Mouse (Mus musculus): ENCODE measurements around the gene Rala.
A peak's percentile ranks its signal among the peaks of the same experiment; 100 is the strongest.
"Not testable (repeated sequence)": the region's sequence is repeated elsewhere in the genome, so short reads cannot be mapped to it uniquely, and the experiment has no call there.

Rala gene

GRCm38 (mm10) chr13:17944078-17944917 lies at the start of gene Rala:
Rala (minus strand) TSS chr13:17944239.
- DNase-seq (ENCODE audit: extremely low read depth, insufficient read length, low spot score): peak; percentile 90

- no peak for DNase-seq (ENCODE audit: extremely low read depth, insufficient read length, low spot score)
These were observed 49.4 kb upstream of the Rala start for GRCm38 (mm10) chr13:17993515-17993847.

- DNase-seq (ENCODE audit: extremely low read depth, insufficient read length, low spot score): peak; percentile 86
These were observed 48.9 kb upstream of the Rala start, which contains the start of gene Yae1d1 for GRCm38 (mm10) chr13:17992697-17993514. Yae1d1 (minus strand) TSS chr13:17993349.

GRCm38 (mm10) chr13:17992009-17992408 lies 48.0 kb upstream of the Rala start:
- no peak for DNase-seq (ENCODE audit: extremely low read depth, insufficient read length, low spot score)

- DNase-seq (ENCODE audit: extremely low read depth, insufficient read length, low spot score): peak; percentile 30
These were observed 39.2 kb upstream of the Rala start for GRCm38 (mm10) chr13:17983194-17983593.

GRCm38 (mm10) chr13:17982634-17983033 lies 38.6 kb upstream of the Rala start:
- DNase-seq (ENCODE audit: extremely low read depth, insufficient read length, low spot score): no peak

GRCm38 (mm10) chr13:17976854-17977739 lies 33.1 kb upstream of the Rala start:
- DNase-seq (ENCODE audit: extremely low read depth, insufficient read length, low spot score): no peak

- DNase-seq (ENCODE audit: extremely low read depth, insufficient read length, low spot score): peak; percentile 71
These were observed 31.9 kb upstream of the Rala start for GRCm38 (mm10) chr13:17975891-17976290.

- DNase-seq (ENCODE audit: extremely low read depth, insufficient read length, low spot score): no peak
These were observed 31.4 kb upstream of the Rala start for GRCm38 (mm10) chr13:17975457-17975856.

- DNase-seq (ENCODE audit: extremely low read depth, insufficient read length, low spot score): no peak
These were observed 30.7 kb upstream of the Rala start for GRCm38 (mm10) chr13:17974734-17975133.

GRCm38 (mm10) chr13:17960613-17961012 lies 16.6 kb upstream of the Rala start:
- no peak for DNase-seq (ENCODE audit: extremely low read depth, insufficient read length, low spot score)

- no peak for DNase-seq (ENCODE audit: extremely low read depth, insufficient read length, low spot score)
These were observed 10.2 kb upstream of the Rala start for GRCm38 (mm10) chr13:17954282-17954681.

GRCm38 (mm10) chr13:17950581-17950980 lies 6.5 kb upstream of the Rala start:
- not testable (repeated sequence) for DNase-seq (ENCODE audit: extremely low read depth, insufficient read length, low spot score)

GRCm38 (mm10) chr13:17949555-17949954 lies 5.5 kb upstream of the Rala start:
- DNase-seq (ENCODE audit: extremely low read depth, insufficient read length, low spot score): no peak

GRCm38 (mm10) chr13:17943306-17944077 lies 547 bp downstream of the Rala start:
- no peak for DNase-seq (ENCODE audit: extremely low read depth, insufficient read length, low spot score)

GRCm38 (mm10) chr13:17942338-17942737 lies 1.7 kb downstream of the Rala start:
- DNase-seq (ENCODE audit: extremely low read depth, insufficient read length, low spot score): no peak

GRCm38 (mm10) chr13:17907309-17907708 lies 36.7 kb downstream of the Rala start:
- no peak for DNase-seq (ENCODE audit: extremely low read depth, insufficient read length, low spot score)

GRCm38 (mm10) chr13:17901474-17901873 lies 42.6 kb downstream of the Rala start:
- no peak for DNase-seq (ENCODE audit: extremely low read depth, insufficient read length, low spot score)

- peak; percentile 25 for DNase-seq (ENCODE audit: extremely low read depth, insufficient read length, low spot score)
These were observed 43.4 kb downstream of the Rala start for GRCm38 (mm10) chr13:17900641-17901040.

GRCm38 (mm10) chr13:17897040-17897439 lies 47.0 kb downstream of the Rala start:
- DNase-seq (ENCODE audit: extremely low read depth, insufficient read length, low spot score): no peak

Measured in 3134 (cell line).